Mouse (Mus musculus) ovary, adult 18-20 months (tissue): ENCODE data around the gene Dntt.

Experiments
- DNase-seq: peaks from one replicate; pipeline ENCODE4 v3.0.0; 2022; ENCODE audit warnings: low spot score, mixed read lengths

Dntt gene

GRCm38 (mm10) chr19:41029219-41029618 lies at the start of gene Dntt:
Gene Dntt (plus strand): TSS chr19:41029275.
- no peak for DNase-seq

GRCm38 (mm10) chr19:40980671-40981070 lies 48.4 kb upstream of the Dntt start:
- DNase-seq, result no peak

- no peak for DNase-seq
Observed at GRCm38 (mm10) chr19:40984536-40984935, 44.5 kb upstream of the Dntt start.

- no peak for DNase-seq
Observed at GRCm38 (mm10) chr19:40988856-40989255, 40.2 kb upstream of the Dntt start.

GRCm38 (mm10) chr19:40989961-40990600 lies 39.0 kb upstream of the Dntt start:
- DNase-seq, result no peak

GRCm38 (mm10) chr19:40990781-40991343 lies 38.2 kb upstream of the Dntt start:
- DNase-seq, result no peak

GRCm38 (mm10) chr19:40991626-40992025 lies 37.4 kb upstream of the Dntt start:
- DNase-seq, result no peak

- no peak for DNase-seq
Observed at GRCm38 (mm10) chr19:40992096-40992495, 37.0 kb upstream of the Dntt start.

- no peak for DNase-seq
Observed at GRCm38 (mm10) chr19:40992517-40993044, 36.5 kb upstream of the Dntt start.

- no peak for DNase-seq
Observed at GRCm38 (mm10) chr19:40993356-40993755, 35.7 kb upstream of the Dntt start.

- peak; percentile 54 for DNase-seq
Observed at GRCm38 (mm10) chr19:40994057-40994585, 35.0 kb upstream of the Dntt start, which contains the start of gene Blnk. Gene Blnk (minus strand): TSS chr19:40994535.

- DNase-seq, result no peak
Observed at GRCm38 (mm10) chr19:40994911-40995310, 34.2 kb upstream of the Dntt start.

- DNase-seq, result no peak
Observed at GRCm38 (mm10) chr19:40995449-40996401, 33.4 kb upstream of the Dntt start.

- no peak for DNase-seq
Observed at GRCm38 (mm10) chr19:40996722-40997121, 32.4 kb upstream of the Dntt start.

GRCm38 (mm10) chr19:40998469-40999170 lies 30.5 kb upstream of the Dntt start:
- DNase-seq, result no peak

GRCm38 (mm10) chr19:40999569-40999968 lies 29.5 kb upstream of the Dntt start:
- no peak for DNase-seq

GRCm38 (mm10) chr19:41003694-41004315 lies 25.3 kb upstream of the Dntt start:
- no peak for DNase-seq

- DNase-seq, result no peak
Observed at GRCm38 (mm10) chr19:41006621-41007020, 22.5 kb upstream of the Dntt start.

- no peak for DNase-seq
Observed at GRCm38 (mm10) chr19:41007326-41007725, 21.7 kb upstream of the Dntt start.

GRCm38 (mm10) chr19:41007733-41008132 lies 21.3 kb upstream of the Dntt start:
- no peak for DNase-seq
